Mouse (Mus musculus) thymus, postnatal 25 days (tissue): ENCODE data around the gene Astn1.

Experiments used
- DNase-seq: peaks from one replicate; pipeline ENCODE4 v3.0.0; 2022

Gene Astn1

DNA sequence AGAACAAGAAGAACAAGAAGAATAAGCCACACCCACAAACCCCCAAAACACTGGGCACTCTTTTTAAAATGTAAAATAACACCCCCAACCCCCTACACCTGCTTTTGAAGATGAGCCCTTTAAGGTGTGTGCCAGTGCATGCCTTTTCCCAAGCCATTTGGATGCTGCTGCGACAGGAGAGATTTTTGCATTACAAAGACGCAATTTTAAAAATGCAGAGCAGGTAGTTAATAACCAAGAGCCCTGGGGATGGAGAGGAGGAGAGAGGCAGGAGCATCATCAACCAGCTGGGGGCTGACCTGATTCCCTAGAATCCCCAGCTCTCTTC, at the start of gene Astn1:
Gene Astn1 (plus strand): TSS at position 310 of the 328 bp plus-strand sequence.
- DNase-seq: no peak

DNA sequence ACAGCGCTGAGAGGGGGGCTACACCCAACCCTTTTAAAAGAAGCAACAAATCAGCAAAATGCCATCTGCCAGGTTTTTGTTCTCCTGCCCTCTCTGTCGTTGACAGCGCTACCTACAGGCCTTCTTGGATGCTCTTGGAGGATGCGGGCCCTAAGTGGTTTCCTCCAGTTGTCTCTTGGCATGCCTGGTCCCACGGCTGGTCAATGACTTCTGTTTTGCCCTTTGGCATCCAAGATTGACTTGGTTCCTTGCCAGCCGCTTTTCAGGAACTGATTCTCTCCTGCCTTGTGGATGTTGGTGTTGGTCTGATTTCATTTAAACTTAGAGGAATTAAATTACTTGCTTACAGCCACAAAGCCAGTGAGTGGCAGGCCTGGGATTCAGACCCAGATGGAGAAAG, 38.7 kb upstream of the Astn1 start:
- DNase-seq: no peak

GRCm38 (mm10) chr1:158328126-158328525, 33.9 kb upstream of the Astn1 start:
- DNase-seq: no peak

GRCm38 (mm10) chr1:158328839-158329238, 33.2 kb upstream of the Astn1 start:
- DNase-seq: no peak

GRCm38 (mm10) chr1:158343243-158343714, 18.8 kb upstream of the Astn1 start:
- no peak for DNase-seq

GRCm38 (mm10) chr1:158353656-158354371, 8.3 kb upstream of the Astn1 start:
- no peak for DNase-seq

- no peak for DNase-seq
These were observed 6.7 kb upstream of the Astn1 start for GRCm38 (mm10) chr1:158355177-158356050.

DNA sequence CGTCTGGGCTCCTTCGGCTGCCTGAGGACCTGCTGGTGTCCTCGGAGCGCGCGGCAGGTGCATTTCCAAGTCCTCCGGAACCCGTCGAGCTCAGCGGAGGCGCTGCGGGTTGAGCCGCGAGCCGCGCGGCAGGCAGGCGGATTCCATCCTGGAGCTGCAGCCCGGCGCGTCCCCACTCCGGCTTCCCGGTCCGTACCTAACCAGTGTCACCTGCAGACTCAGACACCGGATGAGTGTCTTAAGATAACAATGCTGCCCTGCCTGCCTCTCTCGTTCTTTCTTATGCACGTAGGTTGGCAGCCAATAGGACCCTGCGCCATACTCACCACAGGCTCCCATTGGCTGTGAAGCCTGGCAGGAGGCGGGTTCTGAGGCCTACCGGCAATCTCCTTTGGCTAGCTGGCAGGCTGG, 6.0 kb upstream of the Astn1 start, which contains the start of gene Brinp2:
Gene Brinp2 (minus strand): TSS at position 276 of the 411 bp plus-strand sequence.
- DNase-seq: no peak

DNA sequence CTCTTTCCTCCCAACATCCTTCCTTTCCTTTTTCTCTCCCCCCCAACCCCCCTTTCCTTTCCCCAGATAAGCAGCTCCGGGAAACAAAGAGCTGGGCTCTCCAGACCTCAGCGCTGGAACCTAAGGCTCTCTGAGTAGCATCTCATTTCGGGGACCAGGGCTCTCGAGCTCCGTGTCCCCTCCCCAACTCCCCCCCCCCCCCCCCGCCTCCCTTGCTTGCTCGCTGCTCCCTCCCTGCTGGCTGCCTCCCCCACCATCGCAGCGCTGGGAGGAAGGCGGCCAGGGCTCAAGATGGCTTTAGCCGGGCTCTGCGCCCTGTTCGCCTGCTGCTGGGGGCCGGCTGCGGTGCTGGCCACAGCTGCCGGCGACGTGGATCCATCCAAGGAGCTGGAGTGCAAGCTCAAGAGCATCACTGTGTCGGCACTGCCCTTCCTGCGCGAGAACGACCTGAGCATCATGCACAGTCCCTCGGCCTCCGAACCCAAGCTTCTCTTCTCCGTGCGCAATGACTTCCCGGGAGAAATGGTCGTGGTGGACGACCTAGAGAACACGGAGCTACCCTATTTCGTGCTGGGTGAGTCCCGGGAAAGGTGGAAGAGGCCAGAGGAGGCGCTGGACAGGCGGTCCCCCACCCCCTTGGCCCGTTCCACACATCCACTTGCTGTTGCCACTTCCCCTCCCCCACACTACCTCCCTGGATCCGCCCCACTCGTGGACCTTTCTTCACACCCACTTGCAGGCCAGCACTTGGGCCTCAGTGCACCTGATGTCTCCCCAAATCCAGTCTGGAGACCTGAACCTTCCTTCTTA, 424 bp downstream of the Astn1 start:
- DNase-seq: no peak

- no peak for DNase-seq
These were observed 2.4 kb downstream of the Astn1 start for GRCm38 (mm10) chr1:158364461-158364860.

- DNase-seq: no peak
These were observed 20.2 kb downstream of the Astn1 start for GRCm38 (mm10) chr1:158382277-158382676.

- no peak for DNase-seq
These were observed 21.1 kb downstream of the Astn1 start for GRCm38 (mm10) chr1:158383210-158383609.

- no peak for DNase-seq
These were observed 23.2 kb downstream of the Astn1 start for GRCm38 (mm10) chr1:158385311-158385710.

- DNase-seq: no peak
These were observed 24.7 kb downstream of the Astn1 start for GRCm38 (mm10) chr1:158386781-158387180.

GRCm38 (mm10) chr1:158388995-158389394, 26.9 kb downstream of the Astn1 start:
- no peak for DNase-seq

DNA sequence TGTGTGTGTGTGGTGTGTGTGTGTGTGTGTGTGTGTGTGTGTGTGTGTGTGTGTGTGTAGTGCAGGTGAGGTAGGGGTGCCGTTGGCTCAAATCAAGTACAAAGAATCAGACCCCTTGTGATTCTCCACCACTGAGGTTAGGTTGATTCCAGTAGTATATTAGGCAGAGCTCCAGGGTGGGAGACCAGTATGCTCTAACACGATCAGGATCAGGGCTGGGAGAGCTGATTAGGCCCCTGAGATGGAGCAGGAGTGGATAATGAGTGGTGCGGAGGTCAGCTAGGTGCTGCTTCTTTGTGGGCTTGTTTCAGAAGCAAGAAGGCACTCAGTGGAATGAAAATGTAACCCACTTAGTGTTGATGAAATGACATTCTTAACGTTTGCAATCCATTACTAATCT, 28.6 kb downstream of the Astn1 start:
- DNase-seq: no peak

DNA sequence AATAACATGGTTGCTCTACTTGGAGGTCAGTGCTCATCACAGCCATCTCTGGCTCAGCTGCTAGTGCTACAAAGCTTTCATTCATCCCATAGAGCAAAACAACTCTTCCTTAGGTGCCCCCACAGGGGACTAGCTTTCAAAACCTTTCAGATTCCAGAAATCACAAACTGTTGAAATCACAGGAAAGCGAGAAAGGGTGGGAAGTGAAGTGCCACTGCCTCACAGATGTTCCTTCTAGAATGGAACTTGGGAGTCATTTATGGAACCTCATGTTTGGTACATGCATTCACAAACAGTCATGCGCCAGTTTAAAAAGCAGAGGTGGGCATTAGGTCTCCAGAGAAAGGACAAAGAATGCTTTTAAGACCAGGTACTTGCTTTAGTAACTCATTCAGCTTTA, 35.0 kb downstream of the Astn1 start:
- DNase-seq: no peak

DNA sequence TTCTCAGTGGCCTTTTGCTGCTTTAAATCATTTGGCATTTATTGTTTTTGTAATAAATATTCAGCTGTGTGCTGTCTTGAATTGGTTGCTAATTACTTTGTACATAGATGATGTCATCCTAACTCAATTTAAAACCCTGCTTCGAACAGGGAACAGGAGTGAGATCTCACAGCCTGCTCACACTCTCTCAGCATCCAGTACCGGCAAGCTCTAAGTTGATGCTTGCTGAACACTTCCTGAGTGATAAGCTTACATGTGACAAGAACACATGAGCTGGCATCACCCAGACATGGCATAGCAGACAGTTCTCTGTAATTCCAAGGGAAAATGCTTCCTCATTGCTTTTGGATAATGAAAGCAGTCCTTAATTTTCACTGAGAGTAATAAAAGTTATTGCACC, 38.8 kb downstream of the Astn1 start:
- no peak for DNase-seq

DNA sequence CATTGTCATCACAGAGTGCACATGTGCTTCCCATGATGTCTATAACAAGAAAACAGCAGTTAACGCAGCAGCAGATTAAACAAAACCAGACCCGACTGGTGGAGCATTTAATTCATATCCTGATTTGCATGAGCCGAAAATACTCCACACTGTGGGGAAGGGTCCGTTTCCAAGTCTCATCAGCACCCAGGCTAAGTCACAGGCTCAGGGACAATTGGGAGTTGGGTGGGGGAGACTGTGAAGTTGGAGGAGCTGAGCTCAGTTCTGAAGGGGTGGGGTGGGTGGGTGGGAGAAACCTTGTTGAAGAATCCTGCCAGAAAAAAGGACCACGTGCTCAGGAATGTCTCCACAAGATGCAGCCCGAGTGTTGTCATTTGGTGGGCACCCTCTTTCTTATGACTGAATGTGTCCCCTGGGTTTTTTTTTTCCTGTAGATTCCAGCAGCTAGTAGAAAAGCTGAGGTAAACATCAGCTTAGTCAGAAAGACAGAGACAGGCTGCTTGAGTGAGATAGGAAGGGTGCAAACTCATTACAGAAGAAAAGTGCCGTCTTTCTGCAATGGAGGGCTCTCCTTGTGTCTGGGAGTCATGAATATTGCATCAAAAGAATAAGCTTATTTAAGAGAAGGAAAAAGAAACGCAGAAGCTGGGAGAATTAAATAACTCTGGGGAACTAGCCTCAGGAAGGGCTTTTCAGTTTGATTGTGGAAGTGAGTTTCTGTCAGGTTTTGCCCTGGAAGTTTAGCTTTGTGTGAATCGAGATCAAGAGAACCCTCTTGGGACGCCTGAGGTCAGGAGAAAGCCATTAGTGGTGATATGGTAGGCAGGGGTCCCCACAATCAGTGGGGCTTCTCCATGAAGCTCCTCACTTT, 44.1 kb downstream of the Astn1 start:
- no peak for DNase-seq

DNA sequence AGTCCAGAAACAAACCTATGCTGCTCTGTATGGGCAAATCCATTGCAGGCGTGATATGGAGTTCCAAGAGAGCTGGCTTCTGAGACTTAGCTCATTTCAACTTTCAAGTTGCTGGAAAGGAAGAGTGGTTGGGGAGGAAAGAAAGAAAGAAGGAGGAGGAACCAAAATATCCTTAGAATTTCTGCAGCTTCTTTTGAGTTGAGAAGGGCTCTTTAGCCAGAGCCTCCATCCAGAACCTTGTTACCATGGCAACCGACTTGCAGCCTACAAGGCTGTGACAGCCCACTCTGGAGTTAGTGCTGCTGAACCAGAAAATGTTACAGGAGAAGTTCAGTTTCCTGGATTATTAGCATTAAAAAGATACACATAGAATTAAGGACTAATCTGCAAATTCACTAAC, 46.1 kb downstream of the Astn1 start:
- no peak for DNase-seq

DNA sequence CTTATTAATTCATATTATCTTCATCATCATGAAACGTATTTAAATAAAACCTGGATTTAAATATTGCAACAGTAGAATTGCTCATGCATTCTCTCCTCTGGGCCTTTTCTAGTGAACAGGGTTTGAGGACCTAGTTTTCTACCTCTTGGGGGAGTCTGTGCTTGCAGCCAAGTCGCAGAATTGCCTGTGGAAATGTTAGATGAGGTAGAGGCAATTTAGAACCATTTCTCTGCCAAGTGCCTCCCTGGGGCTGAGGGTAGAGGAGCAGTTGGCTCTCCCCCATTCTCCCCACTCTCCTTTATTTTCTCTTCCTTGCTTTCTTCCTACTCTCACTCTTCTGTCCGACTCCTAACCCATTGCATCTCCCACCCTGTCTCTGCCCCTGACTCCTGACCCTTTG, 49.1 kb downstream of the Astn1 start:
- no peak for DNase-seq

DNA sequence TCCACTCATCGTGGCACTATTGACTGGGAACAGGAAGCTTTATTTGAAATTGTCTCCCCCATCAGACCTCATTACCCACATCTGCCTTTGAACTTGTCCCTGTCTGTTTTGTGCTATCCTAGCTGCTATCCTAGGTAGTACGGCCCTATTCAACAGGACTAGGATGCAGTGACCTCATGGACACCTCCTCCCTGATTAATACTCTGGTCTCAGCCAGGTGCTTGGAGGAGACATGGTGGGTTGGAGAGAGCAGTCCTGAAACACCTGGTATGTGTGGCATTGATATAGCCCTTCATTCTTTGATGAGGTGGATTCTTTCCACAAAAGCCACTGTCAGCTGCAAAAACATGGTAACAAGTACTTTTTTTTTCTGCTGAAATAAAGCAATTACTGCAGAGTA, 52.1 kb downstream of the Astn1 start:
- no peak for DNase-seq
